Mouse (Mus musculus) layer of hippocampus, adult 9-11 months (tissue): Measurements from ENCODE around the gene Crip3.

Experiments used
- DNase-seq: peaks from one replicate; pipeline ENCODE4 v3.0.0; 2022

Crip3 gene

DNA sequence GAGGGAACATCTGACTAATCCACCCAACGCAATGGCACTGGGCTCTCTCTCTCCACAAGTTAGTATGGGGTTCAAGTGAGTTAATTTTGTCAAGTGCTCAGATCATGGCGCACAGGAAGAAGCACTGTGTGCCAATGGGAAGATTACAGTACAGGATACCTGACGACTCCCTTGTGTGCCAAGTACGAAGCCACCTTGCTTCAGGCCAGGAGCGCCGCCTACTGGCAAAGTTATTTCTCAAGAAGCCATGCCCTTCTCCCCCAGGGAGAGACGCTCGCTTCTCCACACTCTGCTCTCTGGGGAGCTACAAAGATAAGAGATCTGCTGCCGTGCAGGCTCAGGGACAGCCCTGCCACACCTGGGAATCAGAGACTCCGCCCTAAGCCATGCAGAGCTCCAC is 29.1 kb downstream of the Crip3 start:
- no peak for DNase-seq

DNA sequence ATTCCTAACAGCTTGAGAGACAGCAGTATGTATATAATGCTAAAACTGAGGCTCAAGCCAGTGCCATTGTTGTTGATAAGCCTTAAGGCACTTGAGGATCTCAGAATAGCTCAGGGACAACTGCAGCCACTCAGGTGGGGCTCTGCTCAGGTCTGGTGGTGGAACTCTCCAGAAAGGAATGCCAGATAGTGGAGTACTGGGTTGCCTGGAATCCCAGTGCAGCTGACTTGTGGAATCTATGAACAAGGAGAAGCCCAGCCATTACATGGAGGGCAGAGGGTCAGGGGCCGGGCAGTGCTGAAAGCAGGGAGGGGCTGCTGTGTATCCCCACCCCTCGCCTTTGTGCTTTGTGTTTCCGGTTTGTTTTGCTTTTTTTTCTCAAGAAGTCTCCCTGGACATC is 29.7 kb downstream of the Crip3 start:
- DNase-seq = no peak

DNA sequence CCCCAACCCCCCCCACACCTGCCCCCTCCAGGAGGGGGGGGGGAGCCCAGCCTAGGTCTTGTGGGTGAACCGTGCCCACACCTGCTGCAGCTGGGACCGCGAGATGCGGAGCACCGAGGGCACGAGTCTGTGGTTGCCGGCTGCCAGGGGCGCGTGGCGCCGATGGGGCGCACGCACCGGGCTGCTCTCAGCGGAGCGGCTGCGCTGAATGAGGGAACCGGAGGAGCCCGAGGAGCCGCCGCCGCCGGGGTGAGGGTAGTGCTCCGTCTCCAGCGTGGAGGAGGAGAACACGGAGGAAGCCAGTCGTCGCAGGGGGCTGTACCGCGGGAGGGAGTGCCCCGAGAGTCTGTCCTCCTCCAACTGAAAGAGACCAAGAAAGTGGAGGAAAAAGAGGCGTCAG is 31.9 kb downstream of the Crip3 start:
- DNase-seq = no peak

DNA sequence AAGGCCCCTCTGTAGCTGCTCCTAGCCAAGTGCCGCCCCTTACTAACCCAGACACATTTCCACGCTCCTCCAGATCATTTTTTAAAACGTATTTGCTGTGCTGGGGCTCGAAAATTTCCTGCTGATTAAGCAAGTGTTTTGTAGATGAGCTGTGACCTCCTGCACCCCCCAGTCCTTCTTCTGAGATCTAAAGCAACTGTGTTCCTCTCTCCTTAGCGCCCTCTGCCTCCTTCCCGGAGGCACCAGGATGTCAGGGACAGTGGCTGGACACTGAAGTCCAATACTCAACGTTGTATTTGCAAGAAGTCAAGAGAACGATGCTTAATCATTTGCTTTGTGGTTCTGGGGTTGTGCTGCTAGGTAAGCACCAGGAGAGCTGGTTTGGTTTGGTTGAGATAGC is 32.6 kb downstream of the Crip3 start:
- no peak for DNase-seq

DNA sequence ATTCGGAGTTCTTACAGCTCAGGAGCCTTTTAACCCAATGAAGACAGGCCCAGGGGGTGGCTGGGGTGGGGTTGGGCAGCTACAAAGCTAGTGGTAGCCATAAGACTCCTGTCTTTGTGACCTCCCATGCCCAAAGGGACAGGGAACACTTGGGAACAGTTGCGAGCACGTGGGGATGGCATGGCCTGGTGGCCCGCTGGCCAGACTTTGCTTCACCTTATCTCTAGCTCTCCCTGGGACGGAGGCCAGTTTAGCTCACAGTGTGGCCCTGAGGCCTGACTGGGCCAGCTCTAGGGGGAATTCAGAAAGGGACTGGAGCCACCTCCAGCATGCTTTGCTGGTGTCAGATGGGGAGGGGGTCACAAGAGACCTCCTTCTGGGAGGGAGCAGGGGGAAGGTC is 33.5 kb downstream of the Crip3 start:
- DNase-seq = no peak

DNA sequence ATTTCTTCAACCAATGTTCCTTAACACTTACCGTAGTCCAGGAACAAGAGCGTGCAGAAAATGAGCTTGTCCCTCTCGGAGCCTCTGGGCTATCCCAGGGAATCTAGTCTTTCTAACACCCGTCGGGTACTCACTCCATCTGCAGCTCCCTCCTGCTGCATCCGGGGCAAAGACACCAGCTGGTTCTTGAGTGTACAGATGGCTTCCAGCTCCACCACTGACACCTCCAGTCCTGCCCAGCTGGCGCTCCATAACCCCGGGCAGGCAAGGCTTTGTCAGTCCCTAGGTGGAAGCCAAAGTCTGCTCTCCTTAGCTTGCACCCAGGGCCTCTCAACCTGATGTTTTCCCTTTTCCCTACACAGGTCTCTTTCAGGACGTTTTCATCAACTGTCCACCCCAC is 39.1 kb downstream of the Crip3 start:
- DNase-seq = peak; percentile 40

DNA sequence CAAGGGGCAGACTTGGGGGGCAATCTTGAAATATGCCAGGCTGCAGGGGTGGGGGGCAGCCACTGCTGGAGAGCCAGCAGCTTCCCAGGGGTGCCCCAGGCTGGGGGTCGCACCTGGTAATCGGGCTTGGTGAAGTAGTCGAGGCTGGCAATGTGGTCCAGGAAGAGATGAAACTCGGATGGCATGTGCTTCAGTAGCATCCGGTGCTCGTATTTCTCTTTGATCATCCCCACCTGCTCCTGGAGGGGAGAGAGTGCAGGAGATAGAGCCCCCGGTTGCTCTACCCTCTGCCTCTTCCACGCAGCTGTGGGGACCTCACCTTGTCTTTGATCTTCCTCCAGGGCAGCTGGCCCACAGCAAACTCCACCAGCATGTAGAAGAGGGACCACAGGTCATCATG is 47.9 kb downstream of the Crip3 start:
- no peak for DNase-seq

DNA sequence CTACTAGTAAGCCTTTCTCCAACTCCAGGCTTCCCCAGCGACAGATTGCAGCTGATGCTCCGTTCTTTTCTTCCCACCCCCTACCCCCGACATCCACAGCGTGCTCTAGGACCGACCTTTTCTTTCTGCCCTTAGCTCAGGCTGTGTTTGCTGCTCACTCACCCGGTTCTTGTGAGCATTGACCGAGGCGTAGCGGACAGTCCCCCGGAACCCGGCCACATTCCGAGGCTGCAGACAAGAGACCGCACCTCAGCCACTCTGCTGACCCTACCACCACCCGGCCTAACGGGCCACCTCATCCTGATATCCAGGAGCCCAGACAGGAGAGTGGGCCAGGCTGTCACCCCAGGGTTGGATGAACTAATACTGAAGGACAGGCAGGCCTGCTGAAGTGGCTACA is 48.6 kb downstream of the Crip3 start:
- no peak for DNase-seq
